Mouse (Mus musculus) c-Kit-negative CD71-positive TER-119-positive erythroid progenitor cells, embryonic 14.5 days (primary cell): ENCODE measurements around the gene Pknox2.

ENCODE experiments used
- DNase-seq: peaks from one replicate; pipeline ENCODE4 v3.0.0-alpha.2; 2013; ENCODE audit warnings: low read depth, low spot score

Pknox2 gene

GRCm38 (mm10) chr9:36883569-36883968, 263.6 kb downstream of the Pknox2 start:
- DNase-seq = no peak

GRCm38 (mm10) chr9:36882034-36882745, 265.0 kb downstream of the Pknox2 start:
- DNase-seq = no peak

GRCm38 (mm10) chr9:36881615-36882014, 265.6 kb downstream of the Pknox2 start:
- no peak for DNase-seq

GRCm38 (mm10) chr9:36876787-36877186, 270.4 kb downstream of the Pknox2 start:
- no peak for DNase-seq

GRCm38 (mm10) chr9:36876313-36876712, 270.9 kb downstream of the Pknox2 start:
- DNase-seq = no peak

GRCm38 (mm10) chr9:36873796-36874195, 273.4 kb downstream of the Pknox2 start:
- no peak for DNase-seq

- DNase-seq = no peak
Measured at GRCm38 (mm10) chr9:36870263-36870662, 276.9 kb downstream of the Pknox2 start.

GRCm38 (mm10) chr9:36868662-36869061, 278.5 kb downstream of the Pknox2 start:
- no peak for DNase-seq

GRCm38 (mm10) chr9:36864862-36865813, 282.1 kb downstream of the Pknox2 start:
- no peak for DNase-seq

GRCm38 (mm10) chr9:36863694-36864093, 283.5 kb downstream of the Pknox2 start:
- DNase-seq = no peak

- DNase-seq = no peak
Measured at GRCm38 (mm10) chr9:36862576-36862975, 284.6 kb downstream of the Pknox2 start.

- no peak for DNase-seq
Measured at GRCm38 (mm10) chr9:36858677-36859076, 288.5 kb downstream of the Pknox2 start.

- no peak for DNase-seq
Measured at GRCm38 (mm10) chr9:36857476-36858117, 289.6 kb downstream of the Pknox2 start.

GRCm38 (mm10) chr9:36856351-36856750, 290.9 kb downstream of the Pknox2 start:
- no peak for DNase-seq

- no peak for DNase-seq
Measured at GRCm38 (mm10) chr9:36852175-36852574, 295.0 kb downstream of the Pknox2 start.

- DNase-seq = no peak
Measured at GRCm38 (mm10) chr9:36850091-36850490, 297.1 kb downstream of the Pknox2 start.

GRCm38 (mm10) chr9:36848661-36849060, 298.5 kb downstream of the Pknox2 start:
- no peak for DNase-seq

- no peak for DNase-seq
Measured at GRCm38 (mm10) chr9:36846346-36846745, 300.9 kb downstream of the Pknox2 start.
